Mouse (Mus musculus): ENCODE measurements around the gene Aldoart2.

DNA sequence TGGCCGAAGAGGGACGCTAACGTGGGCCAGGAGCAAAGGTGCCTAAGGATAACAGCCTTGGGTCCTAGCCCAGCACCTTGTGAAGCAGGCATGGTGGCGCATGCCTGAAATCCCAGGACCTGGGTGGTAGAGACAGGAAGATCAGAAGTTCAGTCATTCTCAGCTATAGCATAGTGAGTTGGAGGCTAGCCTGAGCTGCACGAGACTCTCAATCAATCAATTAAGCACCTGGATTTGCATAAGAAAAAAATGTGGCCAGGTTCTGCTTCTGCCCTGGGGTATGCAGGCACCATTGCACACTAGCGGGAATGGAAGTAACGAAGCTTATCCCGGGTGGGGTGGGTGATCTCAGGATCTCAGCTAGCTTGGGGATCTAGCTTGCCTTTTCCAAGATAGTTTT is 25.9 kb upstream of the Aldoart2 start:
- TF ChIP-seq POLR2A (IDR thresholded peaks at IDR 0.05; ENCODE audit: borderline replicate concordance, extremely low read depth, insufficient read depth, insufficient read length, poor library complexity, severe bottlenecking) (no peak), CTCF (IDR thresholded peaks at IDR 0.05; ENCODE audit: borderline replicate concordance, extremely low read depth, insufficient read depth, insufficient read length) (no peak)
